8 mouse cellular contexts compared by ENCODE assay signal in genomic region chr15:101929666-101930065, GRCm38 (mm10). TPM values are rescaled to one million over a fixed set of nuclear protein-coding genes. Genes with fewer than 3 reads are reported as not detected.
DNase-seq lines count a peak whose midpoint lies in the region; ATAC-seq lines count a peak whose summit lies in the region.

No protein-coding gene starts in this region.

- no peaks in the 10 kb centered on the region for H3K9me3 ChIP-seq in intestine, embryonic 14.5 days (ENCODE audit: control insufficient read depth, low read length)
- no peaks in the 10 kb centered on the region for H3K9me3 ChIP-seq in liver, embryonic 13.5 days (replicated peaks)
- no peaks in the 10 kb centered on the region for H3K9me3 ChIP-seq in neural tube, embryonic 13.5 days

- H3K4me1 ChIP-seq in intestine, embryonic 14.5 days (replicated peaks; ENCODE audit: control insufficient read depth, insufficient read depth, low read length), result peaks cover 10% of the 10 kb centered on the region; the same call in 1 of the 2 replicates
- peaks cover 10% of the 10 kb centered on the region; the same call in 1 of the 2 replicates for H3K4me1 ChIP-seq in liver, embryonic 13.5 days (replicated peaks)
- peaks cover 13% of the 10 kb centered on the region for H3K4me1 ChIP-seq in neural tube, embryonic 13.5 days (replicated peaks)

- H3K4me3 ChIP-seq in intestine, embryonic 14.5 days (ENCODE audit: low read depth, low read length), result peak overlapping the region; percentile 17
- H3K4me3 ChIP-seq in liver, embryonic 13.5 days (replicated peaks), result peak overlapping the region; percentile 16
- H3K4me3 ChIP-seq in neural tube, embryonic 13.5 days, result 0 out of 2 replicates have a peak overlapping the region, but pooled peaks have one; percentile 15

- ATAC-seq in intestine, embryonic 14.5 days (replicated peaks; ENCODE audit: low FRiP score, low TSS enrichment, low read depth), result no peak
- ATAC-seq in liver, embryonic 13.5 days (ENCODE audit: low read depth), result no peak
- ATAC-seq in neural tube, embryonic 13.5 days (ENCODE audit: low read depth), result no peak

- H3K36me3 ChIP-seq in intestine, embryonic 14.5 days (ENCODE audit: control insufficient read depth, insufficient read depth, low read length), result no peaks in the 10 kb centered on the region
- no peaks in the 10 kb centered on the region for H3K36me3 ChIP-seq in liver, embryonic 13.5 days
- no peaks in the 10 kb centered on the region for H3K36me3 ChIP-seq in neural tube, embryonic 13.5 days

- 3% methylated on average over 17 of the region's 17 CpGs for WGBS in intestine, embryonic 14.5 days
- WGBS in liver, embryonic 13.5 days (ENCODE audit: insufficient replicate concordance), result 3% methylated on average over 17 of the region's 17 CpGs
- 4% methylated on average over 17 of the region's 17 CpGs for WGBS in neural tube, embryonic 13.5 days

- no peaks in the 10 kb centered on the region for H3K27me3 ChIP-seq in intestine, embryonic 14.5 days (replicated peaks; ENCODE audit: control insufficient read depth, insufficient read depth, low read length)
- peaks cover 43% of the 10 kb centered on the region for H3K27me3 ChIP-seq in liver, embryonic 13.5 days
- H3K27me3 ChIP-seq in neural tube, embryonic 13.5 days, result peaks cover 28% of the 10 kb centered on the region

- no peak overlapping the region for H3K9ac ChIP-seq in intestine, embryonic 14.5 days (ENCODE audit: low read length)
- no peak overlapping the region for H3K9ac ChIP-seq in liver, embryonic 13.5 days
- H3K9ac ChIP-seq in neural tube, embryonic 13.5 days, result no peak overlapping the region; the same call in 1 of the 2 replicates

- peak overlapping the region; percentile 50 for H3K4me2 ChIP-seq in intestine, embryonic 14.5 days (ENCODE audit: low read length)
- H3K4me2 ChIP-seq in liver, embryonic 13.5 days, result peak overlapping the region; percentile 33
- peak overlapping the region; percentile 46 for H3K4me2 ChIP-seq in neural tube, embryonic 13.5 days

- DNase-seq in urinary bladder, adult 18-20 months (ENCODE audit: low spot score in 2 of 2), result peak; percentile 70 to 78
- DNase-seq in urinary bladder, postnatal 10 days (ENCODE audit: low spot score), result no peak
- DNase-seq in intestine, embryonic 14.5 days (ENCODE audit: low spot score), result peak; percentile 74
- no peak for DNase-seq in liver, embryonic 13.5 days
- no peak for DNase-seq in right cerebral cortex, postnatal 4 days
- no peak for DNase-seq in gastrocnemius, postnatal 4 days (ENCODE audit: low spot score in 2 of 2)
- DNase-seq in layer of hippocampus, adult 9-10 months (ENCODE audit: low spot score), result no peak

- no peak overlapping the region for H3K27ac ChIP-seq in intestine, embryonic 14.5 days (ENCODE audit: low read depth)
- no peak overlapping the region for H3K27ac ChIP-seq in liver, embryonic 13.5 days
- H3K27ac ChIP-seq in neural tube, embryonic 13.5 days (replicated peaks), result no peak overlapping the region

RNA-seq across cellular contexts. Expression of gene Krt4, which starts 5.1 kb away (rescaled TPM):
- 0.14 and 0.19 TPM in 2 replicates for polyA plus RNA-seq in intestine, embryonic 14.5 days (2014; fragmentation: Nextera tagmentation; extraction: Ambion mirVana)
- polyA plus RNA-seq in liver, embryonic 13.5 days (2015; fragmentation: Nextera tagmentation; extraction: Ambion mirVana), result 0.15 and 0.32 TPM in 2 replicates
- polyA plus RNA-seq in neural tube, embryonic 13.5 days (2015; fragmentation: Nextera tagmentation; extraction: Ambion mirVana), result 0.11 TPM in 1 of 2 replicates, not detected in the other
- under 1 TPM; 0.44 to 0.67 TPM for total RNA-seq in gastrocnemius, postnatal 4 days (2021)

RNA-seq across cellular contexts. Expression of gene Krt79, which starts 10.5 kb away (rescaled TPM):
- polyA plus RNA-seq in intestine, embryonic 14.5 days (2014; fragmentation: Nextera tagmentation; extraction: Ambion mirVana), result 0.22 TPM in 1 of 2 replicates, not detected in the other
- polyA plus RNA-seq in liver, embryonic 13.5 days (2015; fragmentation: Nextera tagmentation; extraction: Ambion mirVana), result not detected in 2 replicates
- 0.32 TPM in 2 replicates for polyA plus RNA-seq in neural tube, embryonic 13.5 days (2015; fragmentation: Nextera tagmentation; extraction: Ambion mirVana)
- total RNA-seq in gastrocnemius, postnatal 4 days (2021), result under 1 TPM; 0.44 to 0.47 TPM

RNA-seq across cellular contexts. Expression of gene Krt78, which starts 24.4 kb away (rescaled TPM):
- polyA plus RNA-seq in intestine, embryonic 14.5 days (2014; fragmentation: Nextera tagmentation; extraction: Ambion mirVana), result 0.09 TPM in 1 of 2 replicates, not detected in the other
- polyA plus RNA-seq in liver, embryonic 13.5 days (2015; fragmentation: Nextera tagmentation; extraction: Ambion mirVana), result 0.03 TPM in 1 of 2 replicates, not detected in the other
- not detected in 2 replicates for polyA plus RNA-seq in neural tube, embryonic 13.5 days (2015; fragmentation: Nextera tagmentation; extraction: Ambion mirVana)
- total RNA-seq in gastrocnemius, postnatal 4 days (2021), result not detected

RNA-seq across cellular contexts. Expression of gene Krt76, which starts 36.9 kb away (rescaled TPM):
- polyA plus RNA-seq in intestine, embryonic 14.5 days (2014; fragmentation: Nextera tagmentation; extraction: Ambion mirVana), result not detected in 2 replicates
- not detected in 2 replicates for polyA plus RNA-seq in liver, embryonic 13.5 days (2015; fragmentation: Nextera tagmentation; extraction: Ambion mirVana)
- not detected in 2 replicates for polyA plus RNA-seq in neural tube, embryonic 13.5 days (2015; fragmentation: Nextera tagmentation; extraction: Ambion mirVana)
- total RNA-seq in gastrocnemius, postnatal 4 days (2021), result not detected

Comparison
In these comparisons a context has a peak if more than half of its experiments do, and no peak if none do; other contexts are left out.
1. DNase-seq: peak in urinary bladder, adult 18-20 months (2 of 2) and intestine, embryonic 14.5 days (single experiment); none in urinary bladder, postnatal 10 days (single experiment), liver, embryonic 13.5 days (single experiment), right cerebral cortex, postnatal 4 days (single experiment), gastrocnemius, postnatal 4 days (0 of 2) and layer of hippocampus, adult 9-10 months (single experiment).
2. Peak in every context shown above with its lines, with median percentiles within 50 percentile points of each other: H3K4me2 ChIP-seq and H3K4me3 ChIP-seq.